Comparison of ENCODE assay signal across 9 mouse cellular contexts in genomic region chr6:122304355-122304754, GRCm38 (mm10). TPM values are rescaled to one million over a fixed set of nuclear protein-coding genes. Genes with fewer than 3 reads are reported as not detected.
DNase-seq lines count a peak whose midpoint lies in the region; ATAC-seq and TF ChIP-seq lines count a peak whose summit lies in the region.
"Had no signal": no experiment of that assay in that cellular context is flagged by ENCODE, and none has a peak within 500 bp of the region (broad histone marks: within the 10 kb centered on the region; RNA-seq: fewer than 3 reads in every experiment).

No protein-coding gene starts in this region.

- no peaks in the 10 kb centered on the region for H3K36me3 ChIP-seq in liver, embryonic 12.5 days
- H3K36me3 ChIP-seq in liver, embryonic 14.5 days (replicated peaks; ENCODE audit: control insufficient read depth, insufficient read depth, low read depth): no peaks in the 10 kb centered on the region

- H3K27me3 ChIP-seq in liver, embryonic 12.5 days (replicated peaks): no peaks in the 10 kb centered on the region
- H3K27me3 ChIP-seq in liver, embryonic 14.5 days (ENCODE audit: control insufficient read depth, insufficient read depth, low read length): no peaks in the 10 kb centered on the region

- TF ChIP-seq EP300 in liver, embryonic 14.5 days (IDR thresholded peaks at IDR 0.05; ENCODE audit: low read depth): no peak

- 31% methylated on average over 6 of the region's 6 CpGs for WGBS in liver, embryonic 12.5 days (ENCODE audit: insufficient replicate concordance)
- WGBS in liver, embryonic 14.5 days (ENCODE audit: insufficient replicate concordance): 27% methylated on average over 6 of the region's 6 CpGs

- H3K4me2 ChIP-seq in liver, embryonic 12.5 days: no peak overlapping the region
- H3K4me2 ChIP-seq in liver, embryonic 14.5 days (ENCODE audit: low read depth): no peak overlapping the region

- H3K4me3 ChIP-seq in liver, embryonic 12.5 days: no peak overlapping the region
- no peak overlapping the region for H3K4me3 ChIP-seq in liver, embryonic 14.5 days (ENCODE audit: insufficient read depth in 1 of 2, low read depth in 2 of 2, low read length in 2 of 2)

- H3K27ac ChIP-seq in liver, embryonic 12.5 days: no peak overlapping the region
- no peak overlapping the region for H3K27ac ChIP-seq in liver, embryonic 14.5 days

- peak; percentile 85 for DNase-seq in liver
- peak; percentile 87 for DNase-seq in brain, adult 2 months (ENCODE audit: low read depth, low spot score)
- DNase-seq in frontal cortex, postnatal 36 days (ENCODE audit: low spot score in 2 of 2): peak; percentile 75 to 83
- DNase-seq in kidney, postnatal 14 days: peak; percentile 78
- peak; percentile 45 to 57 (median 48) for DNase-seq in liver, embryonic 14.5 days (ENCODE audit: low read depth in 3 of 3, low spot score in 3 of 3)
- DNase-seq in right cerebral cortex, postnatal 10 days (ENCODE audit: low spot score in 2 of 2): peak; percentile 72 to 87
- peak; percentile 52 for DNase-seq in urinary bladder, postnatal 10 days (ENCODE audit: low spot score)

- TF ChIP-seq CTCF in liver, embryonic 14.5 days (IDR thresholded peaks at IDR 0.05; ENCODE audit: low read depth): peak; percentile 90

- H3K9ac ChIP-seq in liver, embryonic 12.5 days: no peak overlapping the region
- H3K9ac ChIP-seq in liver, embryonic 14.5 days (replicated peaks): no peak overlapping the region

- no peaks in the 10 kb centered on the region for H3K9me3 ChIP-seq in liver, embryonic 12.5 days (replicated peaks)
- no peaks in the 10 kb centered on the region for H3K9me3 ChIP-seq in liver, embryonic 14.5 days (ENCODE audit: control insufficient read depth, low read length)

- no peak for ATAC-seq in liver, embryonic 12.5 days
- ATAC-seq in liver, embryonic 14.5 days (ENCODE audit: insufficient read depth): no peak

- peaks cover 5% of the 10 kb centered on the region; the same call in 1 of the 2 replicates for H3K4me1 ChIP-seq in liver, embryonic 12.5 days
- peaks cover 3 to 6% of the 10 kb centered on the region in 2 experiments; a peak in 3 of 4 replicates for H3K4me1 ChIP-seq in liver, embryonic 14.5 days (replicated peaks; ENCODE audit: control insufficient read depth in 2 of 2, insufficient read depth in 2 of 2, low read length in 1 of 2)

RNA-seq across cellular contexts. Expression of gene M6pr, which starts 4.2 kb away (rescaled TPM):
- polyA plus RNA-seq in liver, embryonic 12.5 days (2016; fragmentation: Nextera tagmentation; extraction: Ambion mirVana): 115 and 116 TPM in 2 replicates
- polyA plus RNA-seq in liver, embryonic 14.5 days (2012; rRNA removed): 36.5 and 48.1 TPM in 2 replicates
- 84.2 and 95.4 TPM in 2 replicates for polyA plus RNA-seq in liver, embryonic 14.5 days (2014; fragmentation: Nextera tagmentation; extraction: Ambion mirVana)

RNA-seq across cellular contexts. Expression of gene Klrg1, which starts 21.7 kb away (rescaled TPM):
- not detected in 2 replicates for polyA plus RNA-seq in liver, embryonic 12.5 days (2016; fragmentation: Nextera tagmentation; extraction: Ambion mirVana)
- not detected in 2 replicates for polyA plus RNA-seq in liver, embryonic 14.5 days (2012; rRNA removed)
- polyA plus RNA-seq in liver, embryonic 14.5 days (2014; fragmentation: Nextera tagmentation; extraction: Ambion mirVana): not detected in 2 replicates
- polyA plus RNA-seq: stomach, embryonic 14.5 days had no signal

RNA-seq across cellular contexts. Expression of gene Phc1, which starts 36.0 kb away (rescaled TPM):
- 4.4 and 4.5 TPM in 2 replicates for polyA plus RNA-seq in liver, embryonic 12.5 days (2016; fragmentation: Nextera tagmentation; extraction: Ambion mirVana)
- 2.2 and 2.3 TPM in 2 replicates for polyA plus RNA-seq in liver, embryonic 14.5 days (2012; rRNA removed)
- polyA plus RNA-seq in liver, embryonic 14.5 days (2014; fragmentation: Nextera tagmentation; extraction: Ambion mirVana): 1.8 and 1.9 TPM in 2 replicates
